Mouse (Mus musculus) hindbrain, embryonic 16.5 days (tissue): Measurements from ENCODE around the gene Olfr589. TPM values are rescaled to one million over a fixed set of nuclear protein-coding genes. Genes with fewer than 3 reads are reported as not detected.
"Not testable (repeated sequence)": the region's sequence is repeated elsewhere in the genome, so short reads cannot be mapped to it uniquely, and the experiment has no call there.

Experiments
- ATAC-seq: fragments of 200-750 bp; cut with Nextera tagmentation; 2 replicates; pipeline ENCODE4 v1.8.0; 2017; ENCODE audit warnings: moderate TSS enrichment, moderate library complexity
- H3K27ac ChIP-seq: fragments of 300-500 bp; sonication (generic); 2 replicates; pipeline ENCODE4 v1.5.1; 2014; ENCODE audit warnings: low read depth, mild to moderate bottlenecking, control low read depth, low read length, moderate library complexity
- H3K27me3 ChIP-seq: fragments of 300-500 bp; sonication (generic); replicated peaks from 2 replicates; pipeline ENCODE4 v1.6.1; 2014; ENCODE audit warnings: low read length; ENCODE audit not compliant: control insufficient read depth, insufficient read depth
- H3K36me3 ChIP-seq: fragments of 300-500 bp; sonication (generic); 2 replicates; pipeline ENCODE4 v1.6.1; 2014; ENCODE audit warnings: mild to moderate bottlenecking, low read length, moderate library complexity, mixed read lengths; ENCODE audit not compliant: control insufficient read depth, insufficient read depth
- H3K4me1 ChIP-seq: fragments of 300-500 bp; sonication (generic); 2 replicates; pipeline ENCODE4 v1.6.1; 2014; ENCODE audit warnings: low read depth, low read length; ENCODE audit not compliant: control insufficient read depth, insufficient read depth
- H3K4me2 ChIP-seq: fragments of 300-500 bp; sonication (generic); 2 replicates; pipeline ENCODE4 v1.6.1; 2014; ENCODE audit warnings: mild to moderate bottlenecking, low read length, control low read depth, moderate library complexity
- H3K4me3 ChIP-seq: fragments of 300-500 bp; sonication (generic); 2 replicates; pipeline ENCODE4 v1.5.1; 2014; ENCODE audit warnings: mild to moderate bottlenecking, low read length, control low read depth, moderate library complexity
- H3K9ac ChIP-seq: fragments of 300-500 bp; sonication (generic); 2 replicates; pipeline ENCODE4 v1.6.1; 2014; ENCODE audit warnings: low read depth, mild to moderate bottlenecking, control low read depth, low read length, moderate library complexity
- H3K9me3 ChIP-seq: fragments of 300-500 bp; sonication (generic); 2 replicates; pipeline ENCODE4 v1.6.1; 2014; ENCODE audit warnings: mild to moderate bottlenecking, low read length, moderate library complexity; ENCODE audit not compliant: control insufficient read depth
- WGBS: fragments of 180-500 bp; shearing (Covaris S2); extraction: QIAGEN DNeasy Blood & Tissue Kit; methylation state at CpG from one replicate; pipeline ENCODE4 v1.1.7; 2014; 5-methylcytosine and 5-hydroxymethylcytosine counted together
- polyA plus RNA-seq: library from polyadenylated mRNA; unstranded; fragments of >200 nt; fragmentation: Nextera tagmentation; extraction: Ambion mirVana; gene quantifications from 2 replicates; pipeline ENCODE4 v1.2.1, GENCODE M21; 2015

The Olfr589 gene
- not detected in 2 replicates for polyA plus RNA-seq

- no peaks in the 10 kb centered on the region for H3K9me3 ChIP-seq
- 65% methylated on average over 2 of the region's 2 CpGs for WGBS
- no peak within 1 kb of the TSS for H3K27ac ChIP-seq
- no peak for ATAC-seq
- H3K4me1 ChIP-seq = no peaks in the 10 kb centered on the region
- H3K27me3 ChIP-seq = no peaks in the 10 kb centered on the region
- no peak within 1 kb of the TSS for H3K4me2 ChIP-seq
- no peak within 1 kb of the TSS for H3K4me3 ChIP-seq
- no peaks in the 10 kb centered on the region for H3K36me3 ChIP-seq
- no peak within 1 kb of the TSS for H3K9ac ChIP-seq
These were observed at the start of gene Olfr589 for GRCm38 (mm10) chr7:103156256-103156655. Gene Olfr589, minus strand, starts transcription at chr7:103156356.

GRCm38 (mm10) chr7:103184503-103184902 is 28.3 kb upstream of the Olfr589 start, which contains the start of gene Olfr592:
Gene Olfr592, plus strand, starts transcription at chr7:103184803.
- H3K27me3 ChIP-seq, H3K4me2 ChIP-seq, H3K4me3 ChIP-seq, H3K27ac ChIP-seq, H3K9me3 ChIP-seq, H3K4me1 ChIP-seq, H3K36me3 ChIP-seq, ATAC-seq, H3K9ac ChIP-seq: not testable (repeated sequence)
- WGBS = 76% methylated on average over 1 of the region's 1 CpGs

DNA sequence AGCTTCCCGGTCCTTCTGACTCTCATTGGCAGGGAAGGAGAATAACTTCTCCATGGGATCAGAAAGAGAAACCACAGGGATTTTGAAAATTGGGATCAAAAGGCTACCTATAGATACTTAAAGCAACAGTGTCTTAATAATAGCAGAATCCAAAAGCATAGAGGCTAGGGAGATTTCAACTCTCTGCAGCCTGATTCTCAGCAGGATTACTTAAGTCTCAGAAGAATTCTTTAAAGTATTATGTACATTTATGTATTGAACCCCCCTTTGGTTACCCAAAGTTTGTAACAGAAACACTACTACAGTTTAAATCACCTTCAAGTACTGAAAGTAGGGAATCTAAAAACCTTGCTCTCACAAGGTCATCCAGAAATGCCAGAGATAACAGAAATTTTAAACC is 22.1 kb upstream of the Olfr589 start, which contains the start of gene Olfr591:
Gene Olfr591 (minus strand): TSS at position 101 of the 400 bp plus-strand sequence.
- ATAC-seq = no peak
- no peak within 1 kb of the TSS for H3K4me3 ChIP-seq
- H3K9me3 ChIP-seq = peaks cover 8% of the 10 kb centered on the region
- H3K27me3 ChIP-seq = no peaks in the 10 kb centered on the region
- no peak within 1 kb of the TSS for H3K9ac ChIP-seq
- no peaks in the 10 kb centered on the region for H3K4me1 ChIP-seq
- 74% methylated on average over 1 of the region's 1 CpGs for WGBS
- no peak within 1 kb of the TSS for H3K4me2 ChIP-seq
- H3K27ac ChIP-seq = no peak within 1 kb of the TSS
- H3K36me3 ChIP-seq = no peaks in the 10 kb centered on the region

GRCm38 (mm10) chr7:103169697-103170096 is 13.5 kb upstream of the Olfr589 start:
- Histone ChIP-seq H3K36me3 (no peaks in the 10 kb centered on the region), H3K4me1 (no peaks in the 10 kb centered on the region), H3K4me3 (no peak overlapping the region), H3K27me3 (no peaks in the 10 kb centered on the region), H3K9ac (no peak overlapping the region), H3K9me3 (no peaks in the 10 kb centered on the region; the same call in 1 of the 2 replicates), H3K27ac (no peak overlapping the region), H3K4me2 (no peak overlapping the region)
- ATAC-seq = no peak
- 72% methylated on average over 5 of the region's 5 CpGs for WGBS

GRCm38 (mm10) chr7:103140579-103140978 is 15.6 kb downstream of the Olfr589 start, which contains the start of gene Olfr588-ps1:
Gene Olfr588-ps1, plus strand, starts transcription at chr7:103140879.
- ATAC-seq = no peak
- no peak within 1 kb of the TSS for H3K9ac ChIP-seq
- H3K27me3 ChIP-seq = no peaks in the 10 kb centered on the region
- H3K4me3 ChIP-seq = no peak within 1 kb of the TSS
- H3K4me1 ChIP-seq = no peaks in the 10 kb centered on the region
- no peaks in the 10 kb centered on the region for H3K36me3 ChIP-seq
- no peaks in the 10 kb centered on the region for H3K9me3 ChIP-seq
- 81% methylated on average over 1 of the region's 1 CpGs for WGBS
- H3K4me2 ChIP-seq = no peak within 1 kb of the TSS
- H3K27ac ChIP-seq = no peak within 1 kb of the TSS

- WGBS = 94% methylated on average over 3 of the region's 3 CpGs
- Histone ChIP-seq H3K4me2 (no peak within 1 kb of the TSS), H3K27me3 (no peaks in the 10 kb centered on the region), H3K4me1 (no peaks in the 10 kb centered on the region), H3K9ac (no peak within 1 kb of the TSS), H3K9me3 (no peaks in the 10 kb centered on the region), H3K27ac (no peak within 1 kb of the TSS), H3K36me3 (no peaks in the 10 kb centered on the region), H3K4me3 (no peak within 1 kb of the TSS)
- ATAC-seq = no peak
These were observed 30.6 kb downstream of the Olfr589 start, which contains the start of gene Olfr586 for GRCm38 (mm10) chr7:103125538-103125937. Gene Olfr586, minus strand, starts transcription at chr7:103125638.

- H3K4me3 ChIP-seq = no peak overlapping the region
- no peak overlapping the region for H3K27ac ChIP-seq
- no peak overlapping the region for H3K9ac ChIP-seq
- no peaks in the 10 kb centered on the region for H3K4me1 ChIP-seq
- no peaks in the 10 kb centered on the region for H3K9me3 ChIP-seq
- no peaks in the 10 kb centered on the region for H3K36me3 ChIP-seq
- 57% methylated on average over 3 of the region's 3 CpGs for WGBS
- ATAC-seq = no peak
- H3K27me3 ChIP-seq = no peaks in the 10 kb centered on the region
- H3K4me2 ChIP-seq = no peak overlapping the region
These were observed 36.8 kb downstream of the Olfr589 start for GRCm38 (mm10) chr7:103119406-103119805.

Other genes with a start within 250 kb of the Olfr589 start
- gene Olfr571, start 238.8 kb downstream of the Olfr589 start, polyA plus RNA-seq = not detected in 2 replicates
- gene Olfr572, start 231.9 kb downstream of the Olfr589 start, polyA plus RNA-seq = not detected in 2 replicates
- not detected in 2 replicates for gene Olfr573-ps1, start 213.8 kb downstream of the Olfr589 start, polyA plus RNA-seq
- gene Olfr574, start 207.9 kb downstream of the Olfr589 start, polyA plus RNA-seq = 0.25 TPM in 1 of 2 replicates, not detected in the other
- gene Olfr575, start 197.6 kb downstream of the Olfr589 start, polyA plus RNA-seq = not detected in 2 replicates
- gene Olfr576, start 193.7 kb downstream of the Olfr589 start, polyA plus RNA-seq = not detected in 2 replicates
- gene Olfr577, start 180.4 kb downstream of the Olfr589 start, polyA plus RNA-seq = not detected in 2 replicates
- gene Olfr578, start 167.0 kb downstream of the Olfr589 start, polyA plus RNA-seq = not detected in 2 replicates
- not detected in 2 replicates for gene Olfr582, start 118.3 kb downstream of the Olfr589 start, polyA plus RNA-seq
- gene Olfr583, start 105.1 kb downstream of the Olfr589 start, polyA plus RNA-seq = not detected in 2 replicates
- gene Olfr584, start 74.5 kb downstream of the Olfr589 start, polyA plus RNA-seq = not detected in 2 replicates
- not detected in 2 replicates for gene Olfr585, start 58.6 kb downstream of the Olfr589 start, polyA plus RNA-seq
- gene Olfr586, start 30.7 kb downstream of the Olfr589 start, polyA plus RNA-seq = not detected in 2 replicates
- gene Olfr588-ps1, start 15.5 kb downstream of the Olfr589 start, polyA plus RNA-seq = not detected in 2 replicates
- gene Olfr591, start 22.0 kb upstream of the Olfr589 start, polyA plus RNA-seq = not detected in 2 replicates
- gene Olfr592, start 28.4 kb upstream of the Olfr589 start, polyA plus RNA-seq = not detected in 2 replicates
- not detected in 2 replicates for gene Olfr593, start 55.5 kb upstream of the Olfr589 start, polyA plus RNA-seq
- not detected in 2 replicates for gene Olfr594, start 60.6 kb upstream of the Olfr589 start, polyA plus RNA-seq
- not detected in 2 replicates for gene Usp17ld, start 96.1 kb upstream of the Olfr589 start, polyA plus RNA-seq
- gene Olfr596, start 149.3 kb upstream of the Olfr589 start, polyA plus RNA-seq = not detected in 2 replicates
- not detected in 2 replicates for gene Olfr597, start 160.0 kb upstream of the Olfr589 start, polyA plus RNA-seq
- not detected in 2 replicates for gene Olfr598, start 167.2 kb upstream of the Olfr589 start, polyA plus RNA-seq
- not detected in 2 replicates for gene Olfr599, start 179.6 kb upstream of the Olfr589 start, polyA plus RNA-seq
- not detected in 2 replicates for gene Olfr600, start 193.3 kb upstream of the Olfr589 start, polyA plus RNA-seq
- gene Olfr601, start 206.3 kb upstream of the Olfr589 start, polyA plus RNA-seq = not detected in 2 replicates
- not detected in 2 replicates for gene Olfr603, start 229.8 kb upstream of the Olfr589 start, polyA plus RNA-seq